Mouse (Mus musculus): Measurements from ENCODE around the gene Sycp1.

DNA sequence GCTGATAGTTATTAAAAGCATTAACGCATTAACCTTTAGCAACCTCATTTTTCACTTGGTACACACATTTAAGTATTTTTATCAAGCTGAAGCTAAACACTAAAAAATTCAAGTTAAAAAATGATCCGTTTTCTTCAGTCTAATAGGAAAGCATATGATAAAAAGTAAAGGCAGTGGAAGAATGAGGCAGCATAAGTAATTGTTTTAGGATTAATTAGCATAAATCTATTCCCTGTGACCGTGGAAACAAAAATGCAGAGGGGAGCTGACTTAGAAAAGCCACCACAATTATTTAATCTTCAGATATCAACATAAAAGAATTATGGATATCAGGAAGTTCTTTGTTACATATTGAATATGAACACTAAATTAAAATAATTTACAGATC lies 44.4 kb upstream of the Sycp1 start:
- TF ChIP-seq EP300 (IDR thresholded peaks at IDR 0.05; ENCODE audit: low read depth) (no peak), CTCF (IDR thresholded peaks at IDR 0.05; ENCODE audit: low read depth) (no peak)
